Mouse (Mus musculus) frontal cortex, postnatal 25 days (tissue): Measurements from ENCODE around the gene Spaca9.
A peak's percentile ranks its signal among the peaks of the same experiment; 100 is the strongest.

Experiments
- DNase-seq, 2 experiments: peaks; one replicate each; pipeline ENCODE4 v3.0.0; 2022; ENCODE audit warnings: low spot score in 2 of 2

The Spaca9 gene

GRCm38 (mm10) chr2:28699361-28700335 is at the start of gene Spaca9, which contains the start of gene Ak8:
Gene Spaca9, minus strand, starts transcription at chr2:28699727.
Gene Ak8, plus strand, starts transcription at chr2:28700164.
- DNase-seq = peak; percentile 69 to 72

- DNase-seq = no peak
Measured at GRCm38 (mm10) chr2:28747705-28748104, 48.2 kb upstream of the Spaca9 start.

- DNase-seq = no peak
Measured at GRCm38 (mm10) chr2:28746682-28747332, 47.3 kb upstream of the Spaca9 start.

- no peak for DNase-seq
Measured at GRCm38 (mm10) chr2:28742701-28743100, 43.2 kb upstream of the Spaca9 start.

GRCm38 (mm10) chr2:28740159-28740558 is 40.6 kb upstream of the Spaca9 start:
- DNase-seq = no peak

GRCm38 (mm10) chr2:28737112-28737511 is 37.6 kb upstream of the Spaca9 start:
- DNase-seq = no peak

- DNase-seq = no peak
Measured at GRCm38 (mm10) chr2:28730676-28731075, 31.1 kb upstream of the Spaca9 start.

GRCm38 (mm10) chr2:28727786-28728404 is 28.4 kb upstream of the Spaca9 start:
- DNase-seq = no peak

GRCm38 (mm10) chr2:28723912-28724311 is 24.4 kb upstream of the Spaca9 start:
- DNase-seq = no peak

- DNase-seq = no peak
Measured at GRCm38 (mm10) chr2:28722419-28722818, 22.9 kb upstream of the Spaca9 start.

GRCm38 (mm10) chr2:28713036-28713435 is 13.5 kb upstream of the Spaca9 start:
- DNase-seq = no peak

- DNase-seq = no peak
Measured at GRCm38 (mm10) chr2:28706787-28707186, 7.3 kb upstream of the Spaca9 start.

GRCm38 (mm10) chr2:28706106-28706636 is 6.6 kb upstream of the Spaca9 start:
- no peak for DNase-seq

GRCm38 (mm10) chr2:28701646-28702262 is 2.2 kb upstream of the Spaca9 start:
- no peak for DNase-seq

- no peak for DNase-seq
Measured at GRCm38 (mm10) chr2:28698566-28698965, 961 bp downstream of the Spaca9 start.

GRCm38 (mm10) chr2:28692692-28693091 is 6.8 kb downstream of the Spaca9 start:
- DNase-seq = no peak

GRCm38 (mm10) chr2:28688431-28688830 is 11.1 kb downstream of the Spaca9 start:
- DNase-seq = no peak

- no peak for DNase-seq
Measured at GRCm38 (mm10) chr2:28685895-28686294, 13.6 kb downstream of the Spaca9 start.

- peak in 1 of 2 experiments; percentile 26 for DNase-seq
Measured at GRCm38 (mm10) chr2:28681718-28682117, 17.8 kb downstream of the Spaca9 start.

- DNase-seq = peak in 1 of 2 experiments; percentile 29
Measured at GRCm38 (mm10) chr2:28680710-28681109, 18.8 kb downstream of the Spaca9 start.

GRCm38 (mm10) chr2:28676005-28676404 is 23.5 kb downstream of the Spaca9 start:
- no peak for DNase-seq

- DNase-seq = no peak
Measured at GRCm38 (mm10) chr2:28671438-28671837, 28.1 kb downstream of the Spaca9 start.
